Mouse (Mus musculus) testis, adult 2 months (tissue): ENCODE data around the gene Spsb1.

Source experiments
- CTCF ChIP-seq: fragments of 200-500 bp; IDR thresholded peaks from 2 replicates; pipeline ENCODE4 v1.5.1; 2012; ENCODE audit warnings: low read depth, mild to moderate bottlenecking, inconsistent platforms, low read length, moderate library complexity; ENCODE audit not compliant: control insufficient read depth, insufficient read depth, insufficient replicate concordance
- POLR2A ChIP-seq: fragments of 200-500 bp; IDR thresholded peaks from 2 replicates; pipeline ENCODE4 v1.6.1; 2012; ENCODE audit warnings: low read depth, mild to moderate bottlenecking, inconsistent platforms, low read length, moderate library complexity; ENCODE audit not compliant: control insufficient read depth

- no peak for TF ChIP-seq POLR2A
- no peak for TF ChIP-seq CTCF
These were observed 87.5 kb downstream of the Spsb1 start for GRCm38 (mm10) chr4:149867351-149867750.
